Mouse (Mus musculus) intestine, embryonic 14.5 days (tissue): ENCODE results near the gene Smc6. TPM values are rescaled to one million over a fixed set of nuclear protein-coding genes. Genes with fewer than 3 reads are reported as not detected.

ENCODE experiments used
- ATAC-seq: fragments of 200-750 bp; cut with Nextera tagmentation; replicated peaks from 2 replicates; pipeline ENCODE4 v1.8.0; 2017; ENCODE audit warnings: low read depth, moderate number of reproducible peaks, moderate TSS enrichment, moderate library complexity; ENCODE audit not compliant: low FRiP score, low TSS enrichment
- DNase-seq: peaks from one replicate; pipeline ENCODE4 v3.0.0-alpha.2; 2018; ENCODE audit warnings: low spot score
- H3K27ac ChIP-seq: fragments of 300-500 bp; sonication (generic); 2 replicates; pipeline ENCODE4 v1.5.1; 2014; ENCODE audit warnings: low read depth, mild to moderate bottlenecking, control low read depth
- H3K27me3 ChIP-seq: fragments of 300-500 bp; sonication (generic); replicated peaks from 2 replicates; pipeline ENCODE4 v1.6.1; 2014; ENCODE audit warnings: low read length, control low read depth; ENCODE audit not compliant: control insufficient read depth, insufficient read depth
- H3K36me3 ChIP-seq: fragments of 300-500 bp; sonication (generic); 2 replicates; pipeline ENCODE4 v1.6.1; 2014; ENCODE audit warnings: low read length, control low read depth; ENCODE audit not compliant: control insufficient read depth, insufficient read depth
- H3K4me1 ChIP-seq: fragments of 300-500 bp; sonication (generic); replicated peaks from 2 replicates; pipeline ENCODE4 v1.6.1; 2014; ENCODE audit warnings: low read length, control low read depth, mixed read lengths; ENCODE audit not compliant: control insufficient read depth, insufficient read depth
- H3K4me2 ChIP-seq: fragments of 300-500 bp; sonication (generic); 2 replicates; pipeline ENCODE4 v1.6.1; 2014; ENCODE audit warnings: low read length
- H3K4me3 ChIP-seq: fragments of 300-500 bp; sonication (generic); 2 replicates; pipeline ENCODE4 v1.5.1; 2014; ENCODE audit warnings: low read depth, low read length, control low read depth, mixed read lengths
- H3K9ac ChIP-seq: fragments of 300-500 bp; sonication (generic); 2 replicates; pipeline ENCODE4 v1.6.1; 2014; ENCODE audit warnings: mild to moderate bottlenecking, low read length
- H3K9me3 ChIP-seq: fragments of 300-500 bp; sonication (generic); 2 replicates; pipeline ENCODE4 v1.6.1; 2016; ENCODE audit warnings: low read length, control low read depth; ENCODE audit not compliant: control insufficient read depth
- WGBS: fragments of 180-500 bp; shearing (Covaris S2); extraction: QIAGEN DNeasy Blood & Tissue Kit; methylation state at CpG from one replicate; pipeline ENCODE4 v1.1.7; 2014; 5-methylcytosine and 5-hydroxymethylcytosine counted together
- polyA plus RNA-seq: library from polyadenylated mRNA; unstranded; fragments of >200 nt; fragmentation: Nextera tagmentation; extraction: Ambion mirVana; gene quantifications from 2 replicates; pipeline ENCODE4 v1.2.1, GENCODE M21; 2014

Gene Smc6
- polyA plus RNA-seq, 1 experiment from 2014 or later, result 114 TPM

DNA sequence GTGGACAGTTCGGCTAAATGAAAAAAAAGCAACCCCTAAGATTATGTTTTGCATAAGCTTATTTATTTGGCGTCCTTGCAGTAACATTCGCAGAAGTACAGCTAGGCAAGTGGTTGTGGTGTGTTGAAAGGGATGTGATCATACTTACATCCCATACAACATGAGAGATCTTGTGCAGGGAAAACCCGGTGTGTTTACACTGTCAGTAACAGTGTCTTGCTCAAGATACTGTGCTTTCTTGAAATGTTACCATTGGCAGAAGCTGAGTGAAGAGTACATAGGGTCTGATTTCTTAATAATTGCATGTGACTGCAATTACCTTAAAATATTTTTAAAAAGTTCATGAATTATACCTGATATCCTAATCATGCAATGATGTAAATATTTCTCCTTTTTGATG lies 6.9 kb downstream of the Smc6 start:
- WGBS, result 87% methylated on average over 4 of the region's 4 CpGs
- Histone ChIP-seq H3K27me3 (no peaks in the 10 kb centered on the region), H3K27ac (no peak overlapping the region), H3K9ac (no peak overlapping the region), H3K4me2 (no peak overlapping the region), H3K4me3 (no peak overlapping the region), H3K36me3 (peaks cover 46% of the 10 kb centered on the region), H3K9me3 (no peaks in the 10 kb centered on the region), H3K4me1 (peaks cover 8% of the 10 kb centered on the region; the same call in 1 of the 2 replicates)
- DNase-seq (no peak), ATAC-seq (no peak)

GRCm38 (mm10) chr12:11273185-11273584 lies 7.5 kb downstream of the Smc6 start:
- Histone ChIP-seq H3K4me1 (peaks cover 7% of the 10 kb centered on the region; the same call in 1 of the 2 replicates), H3K4me2 (no peak overlapping the region), H3K9ac (no peak overlapping the region), H3K9me3 (no peaks in the 10 kb centered on the region), H3K27ac (no peak overlapping the region), H3K36me3 (peaks cover 51% of the 10 kb centered on the region), H3K4me3 (no peak overlapping the region), H3K27me3 (no peaks in the 10 kb centered on the region)
- ATAC-seq, result no peak
- 90% methylated on average over 1 of the region's 1 CpGs for WGBS
- DNase-seq, result no peak

- no peak overlapping the region for H3K4me2 ChIP-seq
- no peaks in the 10 kb centered on the region for H3K9me3 ChIP-seq
- WGBS, result 95% methylated on average over 2 of the region's 2 CpGs
- H3K4me1 ChIP-seq, result no peaks in the 10 kb centered on the region
- ATAC-seq (no peak), DNase-seq (no peak)
- no peak overlapping the region for H3K27ac ChIP-seq
- no peaks in the 10 kb centered on the region for H3K27me3 ChIP-seq
- H3K36me3 ChIP-seq, result peaks cover 80% of the 10 kb centered on the region
- H3K9ac ChIP-seq, result no peak overlapping the region
- no peak overlapping the region for H3K4me3 ChIP-seq
Observed at GRCm38 (mm10) chr12:11276632-11277031, 10.9 kb downstream of the Smc6 start.

- Histone ChIP-seq H3K27ac (no peak overlapping the region), H3K27me3 (no peaks in the 10 kb centered on the region), H3K4me2 (no peak overlapping the region), H3K9ac (no peak overlapping the region), H3K36me3 (peaks cover 79% of the 10 kb centered on the region), H3K4me3 (no peak overlapping the region), H3K9me3 (no peaks in the 10 kb centered on the region), H3K4me1 (no peaks in the 10 kb centered on the region)
- ATAC-seq, result no peak
- 93% methylated on average over 6 of the region's 6 CpGs for WGBS
- no peak for DNase-seq
Observed at GRCm38 (mm10) chr12:11277207-11277606, 11.5 kb downstream of the Smc6 start.

- DNase-seq (no peak), ATAC-seq (no peak)
- Histone ChIP-seq H3K27ac (no peak overlapping the region), H3K36me3 (peaks cover 74% of the 10 kb centered on the region), H3K9ac (no peak overlapping the region), H3K27me3 (no peaks in the 10 kb centered on the region), H3K9me3 (no peaks in the 10 kb centered on the region), H3K4me1 (no peaks in the 10 kb centered on the region), H3K4me3 (no peak overlapping the region), H3K4me2 (no peak overlapping the region)
- 91% methylated on average over 3 of the region's 3 CpGs for WGBS
Observed at GRCm38 (mm10) chr12:11279886-11280285, 14.2 kb downstream of the Smc6 start.

DNA sequence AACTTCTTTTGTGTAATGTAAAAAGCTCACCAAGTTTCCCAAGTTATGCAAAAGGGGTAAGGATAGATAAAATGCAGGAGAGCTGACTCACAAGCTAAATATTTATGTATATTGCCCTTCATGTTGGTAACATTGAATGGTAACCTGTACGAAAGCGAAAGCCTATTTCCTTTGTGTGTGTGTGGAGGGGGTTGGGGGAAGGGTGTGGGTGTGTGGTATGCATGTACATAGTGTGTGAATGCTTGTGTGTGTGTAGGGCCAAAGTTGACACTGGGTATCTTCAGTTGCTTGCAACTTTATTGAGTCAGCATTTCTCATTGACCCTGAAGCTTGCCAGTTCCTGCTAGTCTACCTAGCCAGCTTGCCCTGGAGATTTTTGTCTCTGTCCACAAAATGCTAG lies 15.9 kb downstream of the Smc6 start:
- Histone ChIP-seq H3K4me3 (no peak overlapping the region), H3K36me3 (peaks cover 82% of the 10 kb centered on the region), H3K9me3 (no peaks in the 10 kb centered on the region), H3K27me3 (no peaks in the 10 kb centered on the region), H3K4me1 (no peaks in the 10 kb centered on the region), H3K27ac (no peak overlapping the region), H3K9ac (no peak overlapping the region), H3K4me2 (no peak overlapping the region)
- WGBS, result 90% methylated on average over 2 of the region's 2 CpGs
- no peak for DNase-seq
- no peak for ATAC-seq

- H3K9me3 ChIP-seq, result no peaks in the 10 kb centered on the region
- ATAC-seq (no peak), DNase-seq (no peak)
- peaks cover 80% of the 10 kb centered on the region for H3K36me3 ChIP-seq
- WGBS, result 91% methylated on average over 2 of the region's 2 CpGs
- no peak overlapping the region for H3K9ac ChIP-seq
- no peaks in the 10 kb centered on the region for H3K4me1 ChIP-seq
- no peak overlapping the region for H3K4me2 ChIP-seq
- no peak overlapping the region for H3K4me3 ChIP-seq
- no peak overlapping the region for H3K27ac ChIP-seq
- no peaks in the 10 kb centered on the region for H3K27me3 ChIP-seq
Observed at GRCm38 (mm10) chr12:11286382-11286781, 20.7 kb downstream of the Smc6 start.

- H3K4me1 ChIP-seq, result no peaks in the 10 kb centered on the region
- peaks cover 83% of the 10 kb centered on the region for H3K36me3 ChIP-seq
- no peak overlapping the region for H3K4me2 ChIP-seq
- no peaks in the 10 kb centered on the region for H3K27me3 ChIP-seq
- 90% methylated on average over 1 of the region's 1 CpGs for WGBS
- no peak overlapping the region for H3K9ac ChIP-seq
- no peaks in the 10 kb centered on the region for H3K9me3 ChIP-seq
- H3K27ac ChIP-seq, result no peak overlapping the region
- no peak overlapping the region for H3K4me3 ChIP-seq
- DNase-seq (no peak), ATAC-seq (no peak)
Observed at GRCm38 (mm10) chr12:11300858-11301257, 35.2 kb downstream of the Smc6 start.

- WGBS, result 88% methylated on average over 8 of the region's 8 CpGs
- DNase-seq, result no peak
- Histone ChIP-seq H3K9ac (no peak overlapping the region), H3K9me3 (no peaks in the 10 kb centered on the region), H3K36me3 (peaks cover 82% of the 10 kb centered on the region), H3K27ac (no peak overlapping the region), H3K4me2 (no peak overlapping the region), H3K4me1 (no peaks in the 10 kb centered on the region), H3K27me3 (no peaks in the 10 kb centered on the region), H3K4me3 (no peak overlapping the region)
- no peak for ATAC-seq
Observed at GRCm38 (mm10) chr12:11306753-11307645, 41.3 kb downstream of the Smc6 start.
